Mouse (Mus musculus) limb, embryonic 11.5 days (tissue): ENCODE data around the gene Gm8251. TPM values are rescaled to one million over a fixed set of nuclear protein-coding genes. Genes with fewer than 3 reads are reported as not detected.

Experiments used
- ATAC-seq: fragments of 200-750 bp; cut with Nextera tagmentation; 2 replicates; pipeline ENCODE4 v1.8.0; 2017; ENCODE audit warnings: low read depth; ENCODE audit not compliant: insufficient number of reproducible peaks, low FRiP score, low TSS enrichment
- DNase-seq: peaks from one replicate; pipeline ENCODE4 v3.0.0-alpha.2; 2015; ENCODE audit warnings: low spot score
- H3K27ac ChIP-seq: fragments of 300-500 bp; sonication (generic); replicated peaks from 2 replicates; pipeline ENCODE4 v1.5.1; 2014; ENCODE audit warnings: low read depth, mild to moderate bottlenecking, low read length
- H3K27me3 ChIP-seq: fragments of 300-500 bp; sonication (generic); 2 replicates; pipeline ENCODE4 v1.6.1; 2014; ENCODE audit warnings: mild to moderate bottlenecking, low read length, mixed read lengths; ENCODE audit not compliant: control insufficient read depth, insufficient read depth
- H3K36me3 ChIP-seq: fragments of 300-500 bp; sonication (generic); 2 replicates; pipeline ENCODE4 v1.6.1; 2014; ENCODE audit warnings: mild to moderate bottlenecking, low read length, moderate library complexity, mixed read lengths; ENCODE audit not compliant: control insufficient read depth, insufficient read depth
- H3K4me1 ChIP-seq: fragments of 300-500 bp; sonication (generic); 2 replicates; pipeline ENCODE4 v1.6.1; 2014; ENCODE audit warnings: low read length, mixed read lengths; ENCODE audit not compliant: control insufficient read depth, insufficient read depth
- H3K4me2 ChIP-seq: fragments of 300-500 bp; sonication (generic); 2 replicates; pipeline ENCODE4 v1.6.1; 2014; ENCODE audit warnings: low read depth, mild to moderate bottlenecking, moderate library complexity; ENCODE audit not compliant: severe bottlenecking
- H3K4me3 ChIP-seq: fragments of 300-500 bp; sonication (generic); 2 replicates; pipeline ENCODE4 v1.5.1; 2014; ENCODE audit warnings: low read depth, low read length
- H3K9ac ChIP-seq: fragments of 300-500 bp; sonication (generic); 2 replicates; pipeline ENCODE4 v1.6.1; 2014; ENCODE audit warnings: mild to moderate bottlenecking, low read length
- H3K9me3 ChIP-seq: fragments of 300-500 bp; sonication (generic); 2 replicates; pipeline ENCODE4 v1.6.1; 2016; ENCODE audit warnings: low read length; ENCODE audit not compliant: control insufficient read depth
- WGBS: fragments of 180-500 bp; shearing (Covaris S2); extraction: QIAGEN DNeasy Blood & Tissue Kit; methylation state at CpG from one replicate; pipeline ENCODE4 v1.1.7; 2014; 5-methylcytosine and 5-hydroxymethylcytosine counted together
- polyA plus RNA-seq: library from polyadenylated mRNA; unstranded; fragments of >200 nt; fragmentation: Nextera tagmentation; extraction: Ambion mirVana; gene quantifications from 2 replicates; pipeline ENCODE4 v1.2.1, GENCODE M21; 2014

Gene Gm8251
- 0.14 and 0.20 TPM in 2 replicates for polyA plus RNA-seq

- Histone ChIP-seq H3K9me3 (no peaks in the 10 kb centered on the region), H3K4me2 (no peak within 1 kb of the TSS), H3K4me1 (no peaks in the 10 kb centered on the region), H3K27me3 (no peaks in the 10 kb centered on the region), H3K4me3 (no peak within 1 kb of the TSS), H3K27ac (no peak within 1 kb of the TSS), H3K36me3 (no peaks in the 10 kb centered on the region), H3K9ac (no peak within 1 kb of the TSS)
- WGBS = 92% methylated on average over 2 of the region's 2 CpGs
- ATAC-seq (no peak), DNase-seq (no peak)
Measured at GRCm38 (mm10) chr1:44061836-44062235, at the start of gene Gm8251. TSS of gene Gm8251 (minus strand) at chr1:44061936.

- WGBS = 18% methylated on average over 5 of the region's 5 CpGs
Measured at GRCm38 (mm10) chr1:44102939-44103338, 41.2 kb upstream of the Gm8251 start.

GRCm38 (mm10) chr1:44102259-44102717 lies 40.6 kb upstream of the Gm8251 start, which contains the start of gene Tex30:
TSS of gene Tex30 (minus strand) at chr1:44102441.
- under 1% methylated on average over 55 of the region's 55 CpGs for WGBS
- Histone ChIP-seq H3K9me3 (no peaks in the 10 kb centered on the region), H3K9ac (peak within 1 kb of the TSS; percentile 73), H3K4me3 (peak within 1 kb of the TSS; percentile 86), H3K27me3 (no peaks in the 10 kb centered on the region), H3K36me3 (peaks cover 5% of the 10 kb centered on the region; the same call in 1 of the 2 replicates), H3K4me2 (peak within 1 kb of the TSS; percentile 60), H3K27ac (peak within 1 kb of the TSS; percentile 71), H3K4me1 (no peaks in the 10 kb centered on the region)
- ATAC-seq = peak; percentile 95
- peak; percentile 96 for DNase-seq

More at GRCm38 (mm10) chr1:44102939-44103338, 41.2 kb upstream of the Gm8251 start:
- Histone ChIP-seq H3K27me3 (no peaks in the 10 kb centered on the region), H3K4me3 (peak overlapping the region; percentile 86), H3K9ac (peak overlapping the region; percentile 9; the same call in 1 of the 2 replicates), H3K4me1 (no peaks in the 10 kb centered on the region), H3K36me3 (peaks cover 5% of the 10 kb centered on the region; the same call in 1 of the 2 replicates), H3K9me3 (no peaks in the 10 kb centered on the region), H3K4me2 (peak overlapping the region; percentile 60), H3K27ac (no peak overlapping the region)
- DNase-seq = peak; percentile 25
- no peak for ATAC-seq

GRCm38 (mm10) chr1:44101448-44102225 lies 39.9 kb upstream of the Gm8251 start:
- WGBS = under 1% methylated on average over 55 of the region's 55 CpGs
- H3K9me3 ChIP-seq = no peaks in the 10 kb centered on the region
- H3K4me3 ChIP-seq = peak overlapping the region; percentile 86
- peak overlapping the region; percentile 73 for H3K9ac ChIP-seq
- ATAC-seq = peak; percentile 81
- no peaks in the 10 kb centered on the region for H3K27me3 ChIP-seq
- H3K4me1 ChIP-seq = no peaks in the 10 kb centered on the region
- DNase-seq = no peak
- H3K36me3 ChIP-seq = peaks cover 5% of the 10 kb centered on the region; the same call in 1 of the 2 replicates
- H3K4me2 ChIP-seq = peak overlapping the region; percentile 60
- peak overlapping the region; percentile 71 for H3K27ac ChIP-seq

- H3K9me3 ChIP-seq = no peaks in the 10 kb centered on the region
- no peaks in the 10 kb centered on the region for H3K27me3 ChIP-seq
- H3K4me3 ChIP-seq = no peak overlapping the region
- no peak overlapping the region for H3K27ac ChIP-seq
- no peak overlapping the region for H3K9ac ChIP-seq
- no peak overlapping the region for H3K4me2 ChIP-seq
- DNase-seq (peak; percentile 34), ATAC-seq (no peak)
- WGBS = 0% methylated on average over 1 of the region's 1 CpGs
- no peaks in the 10 kb centered on the region for H3K36me3 ChIP-seq
- no peaks in the 10 kb centered on the region for H3K4me1 ChIP-seq
Measured at GRCm38 (mm10) chr1:44064625-44065024, 2.9 kb upstream of the Gm8251 start.

- WGBS = 97% methylated on average over 6 of the region's 6 CpGs
Measured at GRCm38 (mm10) chr1:44063439-44063838, 1.7 kb upstream of the Gm8251 start.

GRCm38 (mm10) chr1:44057805-44058204 lies 3.9 kb downstream of the Gm8251 start:
- Histone ChIP-seq H3K4me3 (no peak overlapping the region), H3K9me3 (no peaks in the 10 kb centered on the region), H3K4me2 (no peak overlapping the region), H3K4me1 (no peaks in the 10 kb centered on the region), H3K9ac (no peak overlapping the region), H3K27me3 (no peaks in the 10 kb centered on the region), H3K36me3 (no peaks in the 10 kb centered on the region), H3K27ac (no peak overlapping the region)
- 79% methylated on average over 3 of the region's 3 CpGs for WGBS
- ATAC-seq (no peak), DNase-seq (no peak)

More at GRCm38 (mm10) chr1:44063439-44063838, 1.7 kb upstream of the Gm8251 start:
- Histone ChIP-seq H3K36me3 (no peaks in the 10 kb centered on the region), H3K4me1 (no peaks in the 10 kb centered on the region), H3K9me3 (no peaks in the 10 kb centered on the region), H3K27me3 (no peaks in the 10 kb centered on the region), H3K27ac (no peak overlapping the region), H3K9ac (no peak overlapping the region), H3K4me3 (no peak overlapping the region), H3K4me2 (no peak overlapping the region)
- no peak for ATAC-seq
- no peak for DNase-seq

GRCm38 (mm10) chr1:44046556-44046955 lies 15.2 kb downstream of the Gm8251 start:
- DNase-seq (no peak), ATAC-seq (no peak)
- 82% methylated on average over 2 of the region's 2 CpGs for WGBS
- no peaks in the 10 kb centered on the region for H3K9me3 ChIP-seq
- no peaks in the 10 kb centered on the region for H3K4me1 ChIP-seq
- H3K4me2 ChIP-seq = no peak overlapping the region
- no peaks in the 10 kb centered on the region for H3K27me3 ChIP-seq
- no peaks in the 10 kb centered on the region for H3K36me3 ChIP-seq
- no peak overlapping the region for H3K4me3 ChIP-seq
- no peak overlapping the region for H3K9ac ChIP-seq
- H3K27ac ChIP-seq = no peak overlapping the region
